Mouse (Mus musculus) liver, embryonic 16.5 days (tissue): ENCODE results near the gene Fgd3. TPM values are rescaled to one million over a fixed set of nuclear protein-coding genes. Genes with fewer than 3 reads are reported as not detected.
A peak's percentile ranks its signal among the peaks of the same experiment; 100 is the strongest.

Experiments used
- ATAC-seq: fragments of 200-750 bp; cut with Nextera tagmentation; 2 replicates; pipeline ENCODE4 v1.8.0; 2017; ENCODE audit warnings: low read depth, mild to moderate bottlenecking, moderate number of reproducible peaks, moderate library complexity
- H3K27ac ChIP-seq: fragments of 300-500 bp; sonication (generic); 2 replicates; pipeline ENCODE4 v1.5.1; 2014; ENCODE audit warnings: mild to moderate bottlenecking, low read length
- H3K27me3 ChIP-seq: fragments of 300-500 bp; sonication (generic); 2 replicates; pipeline ENCODE4 v1.6.1; 2014; ENCODE audit warnings: low read depth, low read length, mixed read lengths; ENCODE audit not compliant: control insufficient read depth, insufficient read depth
- H3K36me3 ChIP-seq: fragments of 300-500 bp; sonication (generic); 2 replicates; pipeline ENCODE4 v1.6.1; 2014; ENCODE audit warnings: mild to moderate bottlenecking; ENCODE audit not compliant: control insufficient read depth, insufficient read depth
- H3K4me1 ChIP-seq: fragments of 300-500 bp; sonication (generic); 2 replicates; pipeline ENCODE4 v1.6.1; 2014; ENCODE audit warnings: low read depth, low read length, mixed read lengths; ENCODE audit not compliant: control insufficient read depth
- H3K4me2 ChIP-seq: fragments of 300-500 bp; sonication (generic); 2 replicates; pipeline ENCODE4 v1.6.1; 2014; ENCODE audit warnings: low read depth, low read length, mixed read lengths
- H3K4me3 ChIP-seq: fragments of 300-500 bp; sonication (generic); 2 replicates; pipeline ENCODE4 v1.5.1; 2014; ENCODE audit warnings: low read depth, mild to moderate bottlenecking, low read length
- H3K9ac ChIP-seq: fragments of 300-500 bp; sonication (generic); 2 replicates; pipeline ENCODE4 v1.6.1; 2014; ENCODE audit warnings: low read depth, low read length
- H3K9me3 ChIP-seq: fragments of 300-500 bp; sonication (generic); replicated peaks from 2 replicates; pipeline ENCODE4 v1.6.1; 2016; ENCODE audit warnings: low read length; ENCODE audit not compliant: control insufficient read depth
- WGBS: fragments of 180-500 bp; shearing (Covaris S2); extraction: QIAGEN DNeasy Blood & Tissue Kit; methylation state at CpG from one replicate; pipeline ENCODE4 v1.1.7; 2014; ENCODE audit not compliant: insufficient replicate concordance; 5-methylcytosine and 5-hydroxymethylcytosine counted together
- polyA plus RNA-seq: library from polyadenylated mRNA; unstranded; fragments of >200 nt; fragmentation: Nextera tagmentation; extraction: Ambion mirVana; gene quantifications from 2 replicates; pipeline ENCODE4 v1.2.1, GENCODE M21; 2015

The Fgd3 gene
- polyA plus RNA-seq, 1 experiment from 2014 or later = 0.70 TPM

- WGBS = 34% methylated on average over 5 of the region's 5 CpGs
- Histone ChIP-seq H3K4me1 (peaks cover 7% of the 10 kb centered on the region), H3K9ac (no peak overlapping the region), H3K4me3 (no peak overlapping the region), H3K4me2 (no peak overlapping the region), H3K36me3 (no peaks in the 10 kb centered on the region), H3K9me3 (no peaks in the 10 kb centered on the region), H3K27me3 (no peaks in the 10 kb centered on the region), H3K27ac (no peak overlapping the region)
- ATAC-seq = no peak
These were observed 99.2 kb downstream of the Fgd3 start for GRCm38 (mm10) chr13:49220912-49221311.

- H3K27ac ChIP-seq = no peak overlapping the region
- no peaks in the 10 kb centered on the region for H3K9me3 ChIP-seq
- no peaks in the 10 kb centered on the region for H3K36me3 ChIP-seq
- no peak for ATAC-seq
- no peak overlapping the region for H3K4me3 ChIP-seq
- no peak overlapping the region for H3K4me2 ChIP-seq
- H3K4me1 ChIP-seq = peaks cover 10% of the 10 kb centered on the region
- no peak overlapping the region for H3K9ac ChIP-seq
- 59% methylated on average over 4 of the region's 4 CpGs for WGBS
- no peaks in the 10 kb centered on the region for H3K27me3 ChIP-seq
These were observed 100.7 kb downstream of the Fgd3 start for GRCm38 (mm10) chr13:49219367-49219766.

GRCm38 (mm10) chr13:49218651-49219050 is 101.5 kb downstream of the Fgd3 start:
- Histone ChIP-seq H3K9ac (no peak overlapping the region), H3K9me3 (no peaks in the 10 kb centered on the region), H3K27me3 (no peaks in the 10 kb centered on the region), H3K4me1 (peaks cover 14% of the 10 kb centered on the region), H3K27ac (no peak overlapping the region), H3K4me2 (no peak overlapping the region), H3K36me3 (no peaks in the 10 kb centered on the region), H3K4me3 (no peak overlapping the region)
- 64% methylated on average over 3 of the region's 3 CpGs for WGBS
- ATAC-seq = no peak

GRCm38 (mm10) chr13:49216808-49217561 is 103.1 kb downstream of the Fgd3 start:
- no peaks in the 10 kb centered on the region for H3K9me3 ChIP-seq
- H3K4me1 ChIP-seq = peaks cover 14% of the 10 kb centered on the region
- H3K36me3 ChIP-seq = no peaks in the 10 kb centered on the region
- H3K4me2 ChIP-seq = peak overlapping the region; percentile 90; the same call in 1 of the 2 replicates
- WGBS = 67% methylated on average over 9 of the region's 9 CpGs
- no peak overlapping the region for H3K27ac ChIP-seq
- H3K27me3 ChIP-seq = no peaks in the 10 kb centered on the region
- H3K4me3 ChIP-seq = no peak overlapping the region
- 0 out of 2 replicates have a peak overlapping the region, but pooled peaks have one; percentile 10 for H3K9ac ChIP-seq
- no peak for ATAC-seq

GRCm38 (mm10) chr13:49216220-49216552 is 103.9 kb downstream of the Fgd3 start:
- Histone ChIP-seq H3K9ac (peak overlapping the region; percentile 64; the same call in 1 of the 2 replicates), H3K36me3 (no peaks in the 10 kb centered on the region), H3K27ac (peak overlapping the region; percentile 82), H3K4me1 (peaks cover 14% of the 10 kb centered on the region), H3K4me2 (peak overlapping the region; percentile 90), H3K9me3 (no peaks in the 10 kb centered on the region), H3K4me3 (peak overlapping the region; percentile 72), H3K27me3 (no peaks in the 10 kb centered on the region)
- ATAC-seq = peak; percentile 53
- WGBS = 2% methylated on average over 17 of the region's 17 CpGs

- Histone ChIP-seq H3K9me3 (no peaks in the 10 kb centered on the region), H3K4me3 (peak within 1 kb of the TSS; percentile 72), H3K36me3 (no peaks in the 10 kb centered on the region), H3K27me3 (no peaks in the 10 kb centered on the region), H3K4me2 (peak within 1 kb of the TSS; percentile 90), H3K27ac (peak within 1 kb of the TSS; percentile 82), H3K4me1 (peaks cover 14% of the 10 kb centered on the region), H3K9ac (peak within 1 kb of the TSS; percentile 73)
- ATAC-seq = peak; percentile 89
- under 1% methylated on average over 77 of the region's 78 CpGs for WGBS
These were observed 104.4 kb downstream of the Fgd3 start, which contains the start of gene Card19 for GRCm38 (mm10) chr13:49215504-49216219. Gene Card19, minus strand, starts transcription at chr13:49216037.

- no peaks in the 10 kb centered on the region for H3K36me3 ChIP-seq
- ATAC-seq = no peak
- no peaks in the 10 kb centered on the region for H3K27me3 ChIP-seq
- peaks cover 14% of the 10 kb centered on the region for H3K4me1 ChIP-seq
- no peaks in the 10 kb centered on the region for H3K9me3 ChIP-seq
- no peak overlapping the region for H3K9ac ChIP-seq
- WGBS = 7% methylated on average over 5 of the region's 5 CpGs
- peak overlapping the region; percentile 72 for H3K4me3 ChIP-seq
- H3K4me2 ChIP-seq = peak overlapping the region; percentile 90
- H3K27ac ChIP-seq = no peak overlapping the region
These were observed 105.0 kb downstream of the Fgd3 start for GRCm38 (mm10) chr13:49215128-49215503.

GRCm38 (mm10) chr13:49214454-49214853 is 105.7 kb downstream of the Fgd3 start:
- ATAC-seq = no peak
- H3K27ac ChIP-seq = no peak overlapping the region
- 64% methylated on average over 3 of the region's 3 CpGs for WGBS
- H3K9ac ChIP-seq = no peak overlapping the region
- no peak overlapping the region for H3K4me2 ChIP-seq
- no peaks in the 10 kb centered on the region for H3K9me3 ChIP-seq
- H3K27me3 ChIP-seq = no peaks in the 10 kb centered on the region
- no peak overlapping the region for H3K4me3 ChIP-seq
- H3K36me3 ChIP-seq = no peaks in the 10 kb centered on the region
- H3K4me1 ChIP-seq = peaks cover 14% of the 10 kb centered on the region

- no peak overlapping the region for H3K9ac ChIP-seq
- 31% methylated on average over 4 of the region's 4 CpGs for WGBS
- peaks cover 14% of the 10 kb centered on the region for H3K4me1 ChIP-seq
- H3K27ac ChIP-seq = no peak overlapping the region
- peak overlapping the region; percentile 11; the same call in 1 of the 2 replicates for H3K4me2 ChIP-seq
- ATAC-seq = no peak
- no peaks in the 10 kb centered on the region for H3K36me3 ChIP-seq
- H3K9me3 ChIP-seq = no peaks in the 10 kb centered on the region
- H3K4me3 ChIP-seq = no peak overlapping the region
- no peaks in the 10 kb centered on the region for H3K27me3 ChIP-seq
These were observed 106.6 kb downstream of the Fgd3 start for GRCm38 (mm10) chr13:49213531-49213932.
